Mouse (Mus musculus) T-helper 1 cell (primary cell): ENCODE measurements around the gene Rpl38.

Experiments
- in situ Hi-C: fragments of 300-600 bp; cut with MboI, MseI; formaldehyde crosslinking; loops from one replicate; pipeline ENCODE4 v1.15.1; 2025; ENCODE audit warnings: high pct_unique_total_duplicates

Rpl38 gene

DNA sequence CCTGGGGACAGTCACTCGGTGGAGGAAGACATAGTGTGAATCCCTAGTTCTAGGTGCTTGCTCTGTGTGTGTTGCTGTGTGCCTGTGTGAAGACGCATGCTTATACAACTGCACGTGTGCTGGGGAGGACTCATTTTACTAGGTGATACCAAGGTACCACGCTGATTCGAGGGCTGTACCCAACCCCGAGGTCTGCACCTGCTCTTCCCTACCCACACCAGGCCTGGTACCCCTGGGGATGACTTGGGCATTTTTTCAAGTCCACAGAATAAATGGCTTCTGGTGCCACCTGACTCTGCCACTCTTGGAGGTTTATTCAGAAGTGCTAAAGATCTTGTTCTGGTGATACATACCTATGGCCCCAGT, 34.7 kb downstream of the Rpl38 start:
- in situ Hi-C loops: no loop called here

DNA sequence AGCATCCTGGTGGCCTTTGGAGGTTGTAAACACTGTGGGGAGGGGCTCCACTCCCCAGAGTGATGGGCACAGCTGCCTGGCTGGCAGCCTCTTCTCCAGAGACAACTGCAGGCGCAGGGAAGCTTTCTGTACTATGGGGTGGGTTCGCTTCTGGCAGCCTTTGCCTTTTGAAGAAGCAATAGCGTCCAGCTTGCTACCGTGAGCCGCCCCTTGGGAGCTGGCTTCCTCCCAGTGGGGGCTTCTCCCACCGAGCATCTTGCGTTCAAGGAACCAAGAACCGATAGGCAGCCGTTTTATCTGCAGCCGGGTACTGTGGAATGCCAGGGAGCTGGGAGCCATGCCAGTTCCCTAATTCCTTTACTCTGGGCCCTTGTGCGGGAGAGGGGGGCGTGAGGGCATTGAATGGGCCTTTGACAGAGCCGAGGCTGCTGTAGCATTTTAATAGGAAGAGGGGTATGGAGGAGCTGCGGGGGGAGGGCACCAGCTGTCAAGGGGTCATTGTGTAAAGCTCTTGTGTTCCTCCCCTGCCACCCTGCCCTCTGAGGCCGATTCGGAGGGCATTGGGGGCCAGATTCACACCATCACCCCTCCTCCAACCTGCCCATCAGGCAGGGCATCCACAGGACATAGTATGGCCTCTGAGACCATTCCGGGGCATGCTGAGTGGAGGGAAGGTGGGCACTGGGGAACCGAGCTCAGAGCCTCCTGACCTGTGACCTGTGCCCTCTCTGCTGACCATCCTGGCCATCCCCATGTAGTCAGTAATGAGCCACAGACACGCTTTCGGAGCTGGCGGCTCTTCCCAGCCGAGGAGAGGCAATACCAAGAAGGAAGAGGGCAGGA, 36.0 kb downstream of the Rpl38 start:
- in situ Hi-C loops: no loop called here

DNA sequence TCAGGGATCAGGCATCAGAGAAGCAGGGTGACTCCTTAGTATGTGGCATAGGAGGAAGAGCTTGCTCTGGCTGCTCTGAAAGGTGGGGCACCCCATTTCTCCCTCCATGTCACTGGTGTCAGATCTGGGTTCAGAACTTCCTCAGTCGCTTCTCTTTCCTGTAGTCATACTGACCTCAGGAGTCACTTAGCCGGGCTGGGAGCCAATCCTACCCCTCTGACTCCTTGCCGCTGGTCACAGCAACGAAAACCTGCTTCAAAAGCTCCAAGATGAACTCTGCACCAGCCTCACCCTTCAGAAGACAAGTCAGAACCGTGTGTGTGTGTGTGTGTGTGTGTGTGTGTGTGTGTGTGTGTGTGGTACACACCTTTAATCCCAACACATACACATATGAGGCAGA, 38.0 kb downstream of the Rpl38 start:
- in situ Hi-C loops: no loop called here

DNA sequence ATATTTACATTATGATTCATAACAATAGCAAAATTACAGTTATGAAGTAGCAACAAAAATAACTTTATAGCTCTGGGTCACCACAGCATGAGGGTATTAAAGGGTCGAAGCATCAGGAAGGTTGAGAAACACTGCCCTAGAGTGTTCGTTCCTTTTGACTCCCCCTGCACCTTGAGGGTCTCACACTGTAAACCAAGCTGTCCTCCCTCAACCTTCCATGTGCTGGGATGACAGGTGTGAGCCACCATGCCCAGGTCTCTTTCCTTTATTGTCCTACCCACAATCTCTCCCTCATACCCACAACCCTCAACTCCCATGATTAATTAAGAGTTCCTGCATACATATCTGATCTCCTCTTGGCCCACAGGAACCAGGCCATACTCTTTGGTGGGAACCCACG, 43.1 kb downstream of the Rpl38 start:
- in situ Hi-C loops: no loop called here

- in situ Hi-C loops: no loop called here
These were observed 43.5 kb downstream of the Rpl38 start for GRCm38 (mm10) chr11:114711861-114712260.

DNA sequence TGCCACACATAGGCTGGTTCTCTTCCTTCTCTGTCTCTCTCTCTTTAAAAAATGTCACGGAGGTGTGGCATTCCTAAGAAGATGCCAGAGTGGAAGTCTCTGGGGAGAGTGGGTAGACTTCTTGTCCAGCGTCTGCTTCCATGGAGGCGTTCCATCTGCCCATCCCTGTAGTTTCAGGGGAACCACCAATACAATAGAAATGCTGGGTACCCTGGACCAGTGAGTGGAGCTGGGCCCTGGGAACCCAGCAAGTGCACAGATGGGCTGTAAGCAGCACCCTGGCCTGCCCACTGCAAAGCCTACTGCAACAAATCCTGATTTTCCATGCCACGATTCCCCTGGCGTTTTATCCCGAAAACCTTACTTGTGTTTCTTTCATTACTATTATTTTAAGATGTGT, 46.2 kb downstream of the Rpl38 start:
- in situ Hi-C loops: no loop called here

GRCm38 (mm10) chr11:114715531-114715930, 47.2 kb downstream of the Rpl38 start:
- in situ Hi-C loops: no loop called here

DNA sequence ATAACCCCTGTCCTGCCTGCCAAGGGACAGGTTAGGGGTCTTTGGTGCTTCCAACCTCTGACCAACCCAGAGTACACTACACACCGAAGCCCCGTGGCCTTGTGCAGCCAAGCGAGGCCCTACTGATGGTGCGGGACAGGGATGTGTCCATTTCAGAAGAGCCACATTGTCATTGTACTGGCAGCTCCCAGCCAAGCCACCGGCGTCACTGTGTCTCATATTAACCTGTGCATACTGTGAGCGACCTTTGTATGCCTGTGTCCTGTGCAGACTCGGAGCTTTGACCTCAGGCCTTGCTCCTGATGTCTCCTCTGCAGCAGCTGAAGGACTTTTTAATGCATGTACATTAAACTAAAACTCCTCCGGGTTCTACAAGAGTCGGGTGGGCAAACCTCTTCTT, 52.2 kb downstream of the Rpl38 start:
- in situ Hi-C loops: loop anchor here (5.0 kb wide), 1 partner anchor 33 kb away; no protein-coding TSS in a partner anchor
